8 mouse cellular contexts compared by ENCODE assay signal in the genomic region with DNA sequence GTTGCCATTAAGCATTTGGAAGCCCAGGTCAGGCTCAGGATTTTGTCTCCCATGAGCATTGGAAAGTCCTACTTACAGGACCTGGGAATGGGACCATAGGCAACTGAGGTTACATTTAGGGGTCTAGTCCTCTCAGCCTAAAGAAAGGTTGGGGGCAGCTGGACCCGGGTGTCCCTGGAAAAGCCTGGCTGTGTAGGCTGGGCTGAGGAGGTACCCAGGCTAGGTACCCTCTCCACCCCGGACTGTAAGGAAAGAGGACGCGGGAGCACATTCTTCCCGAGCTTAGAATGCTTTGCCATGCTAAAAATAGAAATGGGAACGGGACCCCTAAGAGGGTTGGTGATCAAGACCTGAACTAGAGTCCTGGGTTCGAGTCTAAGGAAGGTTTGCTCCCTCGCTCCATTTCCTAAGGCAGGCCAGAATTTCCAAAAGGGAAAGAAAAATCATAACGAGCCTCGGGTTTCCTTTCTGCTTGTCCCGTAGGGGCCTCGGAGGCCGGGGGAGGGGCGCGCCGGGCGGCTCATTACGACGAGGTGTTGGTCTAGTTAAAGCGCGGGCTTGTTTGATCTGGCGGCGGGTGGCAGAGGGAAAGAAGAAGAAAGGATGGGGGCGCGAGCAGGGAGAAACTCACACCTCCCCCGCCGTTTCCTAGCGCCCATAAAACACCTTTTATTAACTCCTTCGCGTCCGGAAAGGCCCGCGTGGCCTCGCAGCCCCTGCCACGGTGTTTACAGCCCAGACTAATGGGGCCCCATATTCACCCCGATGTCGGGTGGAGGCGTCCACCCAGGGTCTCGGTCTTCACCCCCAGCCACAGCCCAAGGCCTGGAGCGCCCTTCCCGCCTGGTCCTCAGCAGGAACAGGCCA. TPM values are rescaled to one million over a fixed set of nuclear protein-coding genes. Genes with fewer than 3 reads are reported as not detected.
A peak's percentile ranks its signal among the peaks of the same experiment; 100 is the strongest.
DNase-seq lines count a peak whose midpoint lies in the region; ATAC-seq and TF ChIP-seq lines count a peak whose summit lies in the region.

No protein-coding gene starts in this region.

- no peak for TF ChIP-seq POLR2A in small intestine, adult 2 months (IDR thresholded peaks at IDR 0.05; ENCODE audit: low read depth, low read length)

- H3K4me1 ChIP-seq in embryonic facial prominence, embryonic 14.5 days (ENCODE audit: control insufficient read depth, insufficient read depth, low read length), result peaks cover 5% of the 10 kb centered on the region
- peaks cover 6% of the 10 kb centered on the region; the same call in 1 of the 2 replicates for H3K4me1 ChIP-seq in intestine, postnatal 0 days (replicated peaks; ENCODE audit: control insufficient read depth, insufficient read depth, low read length)
- H3K4me1 ChIP-seq in small intestine, adult 2 months (ENCODE audit: control insufficient read depth, insufficient read depth, insufficient read length, low read length), result peaks cover 6% of the 10 kb centered on the region

- H3K36me3 ChIP-seq in embryonic facial prominence, embryonic 14.5 days (ENCODE audit: control insufficient read depth, insufficient read depth, low read length), result no peaks in the 10 kb centered on the region
- H3K36me3 ChIP-seq in intestine, postnatal 0 days (ENCODE audit: control insufficient read depth, insufficient read depth), result no peaks in the 10 kb centered on the region
- H3K36me3 ChIP-seq in small intestine, adult 2 months (ENCODE audit: control insufficient read depth, insufficient read depth, low read length), result no peaks in the 10 kb centered on the region

- H3K4me3 ChIP-seq in embryonic facial prominence, embryonic 14.5 days (ENCODE audit: low read depth, low read length), result peak overlapping the region; percentile 31
- H3K4me3 ChIP-seq in intestine, postnatal 0 days (ENCODE audit: low read depth, low read length), result peak overlapping the region; percentile 35
- peak overlapping the region; percentile 47 for H3K4me3 ChIP-seq in small intestine, adult 2 months (ENCODE audit: low read depth, low read length)

- TF ChIP-seq CTCF in intestine, postnatal 0 days (IDR thresholded peaks at IDR 0.05; ENCODE audit: low read depth), result no peak
- no peak for TF ChIP-seq CTCF in small intestine, adult 2 months (IDR thresholded peaks at IDR 0.05; ENCODE audit: extremely low read depth, insufficient read length, insufficient replicate concordance, low read depth, low read length)

- H3K4me2 ChIP-seq in embryonic facial prominence, embryonic 14.5 days (ENCODE audit: low read depth, low read length), result peak overlapping the region; percentile 56
- H3K4me2 ChIP-seq in intestine, postnatal 0 days (replicated peaks; ENCODE audit: low read depth), result peak overlapping the region; percentile 69

- no peak overlapping the region for H3K27ac ChIP-seq in embryonic facial prominence, embryonic 14.5 days (replicated peaks; ENCODE audit: low read depth, low read length)
- H3K27ac ChIP-seq in intestine, postnatal 0 days (ENCODE audit: low read depth, low read length), result no peak overlapping the region
- H3K27ac ChIP-seq in small intestine, adult 2 months (ENCODE audit: insufficient read depth, low read depth, low read length), result no peak overlapping the region

- ATAC-seq in embryonic facial prominence, embryonic 14.5 days (ENCODE audit: low read depth), result no peak
- ATAC-seq in intestine, postnatal 0 days, result no peak

- 1% methylated on average over 30 of the region's 41 CpGs for WGBS in embryonic facial prominence, embryonic 14.5 days
- WGBS in intestine, postnatal 0 days, result 8% methylated on average over 41 of the region's 41 CpGs
- 4% methylated on average over 41 of the region's 41 CpGs for WGBS in small intestine, adult 2 months

- H3K9me3 ChIP-seq in embryonic facial prominence, embryonic 14.5 days (ENCODE audit: control insufficient read depth, low read length), result no peaks in the 10 kb centered on the region
- no peaks in the 10 kb centered on the region for H3K9me3 ChIP-seq in intestine, postnatal 0 days (ENCODE audit: control insufficient read depth)

- peaks cover 84% of the 10 kb centered on the region for H3K27me3 ChIP-seq in embryonic facial prominence, embryonic 14.5 days (replicated peaks; ENCODE audit: control insufficient read depth, insufficient read depth, low read length)
- H3K27me3 ChIP-seq in intestine, postnatal 0 days (replicated peaks; ENCODE audit: control insufficient read depth, insufficient read depth, low read length), result peaks cover 57% of the 10 kb centered on the region
- H3K27me3 ChIP-seq in small intestine, adult 2 months (ENCODE audit: control insufficient read depth, insufficient read depth, low read length), result peaks cover 39% of the 10 kb centered on the region

- H3K9ac ChIP-seq in embryonic facial prominence, embryonic 14.5 days (ENCODE audit: low read depth, low read length), result peak overlapping the region; percentile 46
- H3K9ac ChIP-seq in intestine, postnatal 0 days (ENCODE audit: low read depth, low read length), result no peak overlapping the region

- peak; percentile 36 to 47 for DNase-seq in kidney, postnatal 4 days
- no peak for DNase-seq in kidney, adult 9 months
- DNase-seq in embryonic facial prominence, embryonic 14.5 days (ENCODE audit: low spot score), result no peak
- no peak for DNase-seq in urinary bladder, postnatal 10 days (ENCODE audit: low spot score)
- DNase-seq in MN1 (ENCODE audit: low spot score), result no peak
- no peak for DNase-seq in layer of hippocampus, postnatal 14 days (ENCODE audit: low spot score in 2 of 2)

RNA-seq across cellular contexts. Expression of a gene that starts 5.3 kb away (rescaled TPM):
- 1.6 and 1.7 TPM in 2 replicates for polyA plus RNA-seq in embryonic facial prominence, embryonic 14.5 days (2014; fragmentation: Nextera tagmentation; extraction: Ambion mirVana)
- 17.4 and 20.7 TPM in 2 replicates for polyA plus RNA-seq in intestine, postnatal 0 days (2015; fragmentation: Nextera tagmentation; extraction: Ambion mirVana)
- polyA plus RNA-seq in small intestine, adult 2 months (2012; rRNA removed), result 4.6 and 10.1 TPM in 2 replicates
- total RNA-seq in layer of hippocampus, postnatal 14 days (2021), result not detected

RNA-seq across cellular contexts. Expression of a gene that starts 25.8 kb away (rescaled TPM):
- polyA plus RNA-seq in embryonic facial prominence, embryonic 14.5 days (2014; fragmentation: Nextera tagmentation; extraction: Ambion mirVana), result 14.2 and 16.3 TPM in 2 replicates
- 19.3 and 21.2 TPM in 2 replicates for polyA plus RNA-seq in intestine, postnatal 0 days (2015; fragmentation: Nextera tagmentation; extraction: Ambion mirVana)
- 34.1 and 107 TPM in 2 replicates for polyA plus RNA-seq in small intestine, adult 2 months (2012; rRNA removed)
- 10 to 100 TPM; 52.0 to 56.2 TPM for total RNA-seq in layer of hippocampus, postnatal 14 days (2021)

Comparison
In these comparisons a context has a peak if more than half of its experiments do, and no peak if none do; other contexts are left out.
1. DNase-seq: peak in kidney, postnatal 4 days (2 of 2); none in kidney, adult 9 months (single experiment), embryonic facial prominence, embryonic 14.5 days (single experiment), urinary bladder, postnatal 10 days (single experiment), MN1 (single experiment) and layer of hippocampus, postnatal 14 days (0 of 2).
2. Peak in every context shown above with its lines, with median percentiles within 50 percentile points of each other: H3K4me3 ChIP-seq.